Mouse (Mus musculus): Measurements from ENCODE around the gene E330021D16Rik. TPM values are rescaled to one million over a fixed set of nuclear protein-coding genes. Genes with fewer than 3 reads are reported as not detected.

The E330021D16Rik gene
- total RNA-seq, 2 experiments from 2014 or later, result not detected

Other genes starting within 250 kb of the E330021D16Rik start
- 100 to 1,000 TPM; 341 to 375 TPM for gene Grin2b, start 242.1 kb downstream of the E330021D16Rik start, total RNA-seq (2021)
- not detected for gene Gm8994, start 88.0 kb downstream of the E330021D16Rik start, total RNA-seq (2021)
- gene Atf7ip, start 90.6 kb upstream of the E330021D16Rik start, total RNA-seq (2021), result 100 to 1,000 TPM; 139 to 148 TPM
- gene Plbd1, start 246.4 kb upstream of the E330021D16Rik start, total RNA-seq (2021), result under 1 TPM; 0.20 to 0.23 TPM

Measured in layer of hippocampus, postnatal 10 days (tissue).